Mouse (Mus musculus) stomach, postnatal 0 days (tissue): ENCODE results near the gene Rab17. TPM values are rescaled to one million over a fixed set of nuclear protein-coding genes. Genes with fewer than 3 reads are reported as not detected.

Source experiments
- ATAC-seq: fragments of 200-750 bp; cut with Nextera tagmentation; 2 replicates; pipeline ENCODE4 v1.8.0; 2017; ENCODE audit not compliant: low FRiP score, low TSS enrichment
- DNase-seq: peaks from one replicate; pipeline ENCODE4 v3.0.0-alpha.2; 2016; ENCODE audit warnings: low spot score
- H3K27ac ChIP-seq: fragments of 300-500 bp; sonication (generic); replicated peaks from 2 replicates; pipeline ENCODE4 v1.5.1; 2014; ENCODE audit warnings: mild to moderate bottlenecking, control low read depth
- H3K27me3 ChIP-seq: fragments of 300-500 bp; sonication (generic); 2 replicates; pipeline ENCODE4 v1.6.1; 2014; ENCODE audit warnings: low read length; ENCODE audit not compliant: control insufficient read depth, insufficient read depth
- H3K36me3 ChIP-seq: fragments of 300-500 bp; sonication (generic); 2 replicates; pipeline ENCODE4 v1.6.1; 2014; ENCODE audit warnings: low read length, mixed read lengths; ENCODE audit not compliant: control insufficient read depth, insufficient read depth
- H3K4me1 ChIP-seq: fragments of 300-500 bp; sonication (generic); replicated peaks from 2 replicates; pipeline ENCODE4 v1.6.1; 2014; ENCODE audit warnings: antibody characterized with exemption; ENCODE audit not compliant: control insufficient read depth, insufficient read depth
- H3K4me2 ChIP-seq: fragments of 300-500 bp; sonication (generic); replicated peaks from 2 replicates; pipeline ENCODE4 v1.6.1; 2014; ENCODE audit warnings: low read depth, mild to moderate bottlenecking, control low read depth, moderate library complexity
- H3K4me3 ChIP-seq: fragments of 300-500 bp; sonication (generic); 2 replicates; pipeline ENCODE4 v1.5.1; 2014; ENCODE audit warnings: low read depth, low read length, control low read depth
- H3K9ac ChIP-seq: fragments of 300-500 bp; sonication (generic); 2 replicates; pipeline ENCODE4 v1.6.1; 2014; ENCODE audit warnings: mild to moderate bottlenecking, low read length, control low read depth, mixed read lengths
- H3K9me3 ChIP-seq: fragments of 300-500 bp; sonication (generic); 2 replicates; pipeline ENCODE4 v1.6.1; 2016; ENCODE audit warnings: low read length; ENCODE audit not compliant: control insufficient read depth
- CTCF ChIP-seq: IDR thresholded peaks from 2 replicates; pipeline ENCODE4 v1.5.1; 2016; ENCODE audit warnings: antibody characterized with exemption, low read depth, mild to moderate bottlenecking, moderate library complexity
- EP300 ChIP-seq: optimal IDR thresholded peaks from 2 replicates; pipeline ENCODE3; 2016; ENCODE audit warnings: antibody characterized with exemption
- WGBS: fragments of 180-500 bp; shearing (Covaris S2); extraction: QIAGEN DNeasy Blood & Tissue Kit; methylation state at CpG from one replicate; pipeline ENCODE4 v1.1.7; 2014; 5-methylcytosine and 5-hydroxymethylcytosine counted together
- polyA plus RNA-seq: library from polyadenylated mRNA; unstranded; fragments of >200 nt; fragmentation: Nextera tagmentation; extraction: Ambion mirVana; gene quantifications from 2 replicates; pipeline ENCODE4 v1.2.1, GENCODE M21; 2015

Gene Rab17
- polyA plus RNA-seq, 1 experiment from 2014 or later = 5.7 TPM

DNA sequence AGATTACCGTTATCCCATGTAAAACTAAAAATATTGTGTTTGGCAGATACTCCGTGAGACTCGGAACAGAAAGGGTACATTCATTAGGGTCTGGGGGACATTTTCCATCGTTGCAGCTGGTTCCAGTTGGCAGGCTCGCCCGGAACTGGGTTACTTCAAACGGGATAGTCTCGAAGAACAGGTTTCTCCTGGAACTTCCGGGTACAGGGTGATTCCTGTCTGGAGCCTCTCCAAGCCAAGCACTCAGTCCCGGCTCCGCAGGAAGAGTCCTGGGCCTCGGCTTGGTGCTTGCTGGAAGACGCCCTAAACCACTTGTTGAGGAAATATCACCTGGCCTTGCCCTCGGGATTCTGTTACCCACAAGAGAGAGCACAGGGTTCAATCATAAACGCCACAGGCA lies 42.2 kb downstream of the Rab17 start:
- Histone ChIP-seq H3K9ac (no peak overlapping the region), H3K9me3 (no peaks in the 10 kb centered on the region), H3K4me1 (0 out of 2 replicates have a peak, but pooled peaks cover 5% of the 10 kb centered on the region), H3K4me2 (peak overlapping the region; percentile 56), H3K36me3 (no peaks in the 10 kb centered on the region), H3K4me3 (no peak overlapping the region), H3K27me3 (no peaks in the 10 kb centered on the region), H3K27ac (peak overlapping the region; percentile 78)
- DNase-seq = peak; percentile 85
- ATAC-seq = peak; percentile 83
- TF ChIP-seq EP300 (peak; percentile 93), CTCF (no peak)
- WGBS = 28% methylated on average over 15 of the region's 15 CpGs

DNA sequence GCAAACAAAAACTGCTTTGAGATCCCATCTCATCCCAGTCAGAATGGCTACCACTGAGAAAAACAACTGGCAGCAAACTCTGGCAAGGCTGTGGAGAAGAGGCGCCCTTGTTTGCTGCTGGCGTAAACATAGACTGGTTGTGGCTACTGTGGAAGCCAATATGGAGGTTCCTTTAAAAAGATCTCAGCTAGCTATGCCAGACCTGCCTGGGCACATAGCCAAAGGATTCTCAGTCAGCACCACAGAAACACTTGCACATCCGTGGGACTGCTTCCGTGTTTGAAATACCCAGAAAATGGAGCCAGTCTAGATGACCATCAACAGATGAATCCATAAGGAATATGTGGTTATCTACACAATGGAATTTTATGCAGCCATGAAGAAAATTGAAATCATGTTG lies 43.4 kb downstream of the Rab17 start:
- H3K9ac ChIP-seq = no peak overlapping the region
- 0 out of 2 replicates have a peak, but pooled peaks cover 5% of the 10 kb centered on the region for H3K4me1 ChIP-seq
- DNase-seq = no peak
- no peaks in the 10 kb centered on the region for H3K27me3 ChIP-seq
- H3K4me3 ChIP-seq = no peak overlapping the region
- H3K36me3 ChIP-seq = no peaks in the 10 kb centered on the region
- TF ChIP-seq EP300 (no peak), CTCF (no peak)
- H3K4me2 ChIP-seq = no peak overlapping the region
- 67% methylated on average over 4 of the region's 4 CpGs for WGBS
- H3K9me3 ChIP-seq = no peaks in the 10 kb centered on the region
- ATAC-seq = no peak
- no peak overlapping the region for H3K27ac ChIP-seq

DNA sequence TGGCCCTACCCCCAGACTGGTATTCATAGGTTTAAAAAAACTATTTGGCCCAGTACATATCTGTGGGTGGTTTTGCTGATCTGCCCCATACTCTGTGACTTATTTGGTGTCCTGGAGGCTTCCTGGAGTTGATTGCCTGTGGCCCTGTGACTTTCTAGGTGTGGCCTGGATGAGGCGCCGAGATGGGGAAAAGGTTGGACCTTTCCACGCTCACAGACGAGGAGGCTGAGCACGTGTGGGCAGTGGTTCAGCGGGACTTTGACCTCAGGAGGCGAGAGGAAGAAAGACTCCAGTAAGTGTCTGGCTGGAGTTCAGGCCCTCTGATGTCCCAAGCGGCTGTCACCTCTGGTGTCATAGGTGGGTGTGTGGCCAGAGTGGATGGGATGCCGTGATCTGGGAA lies 47.8 kb downstream of the Rab17 start:
- ATAC-seq = peak; percentile 60

DNA sequence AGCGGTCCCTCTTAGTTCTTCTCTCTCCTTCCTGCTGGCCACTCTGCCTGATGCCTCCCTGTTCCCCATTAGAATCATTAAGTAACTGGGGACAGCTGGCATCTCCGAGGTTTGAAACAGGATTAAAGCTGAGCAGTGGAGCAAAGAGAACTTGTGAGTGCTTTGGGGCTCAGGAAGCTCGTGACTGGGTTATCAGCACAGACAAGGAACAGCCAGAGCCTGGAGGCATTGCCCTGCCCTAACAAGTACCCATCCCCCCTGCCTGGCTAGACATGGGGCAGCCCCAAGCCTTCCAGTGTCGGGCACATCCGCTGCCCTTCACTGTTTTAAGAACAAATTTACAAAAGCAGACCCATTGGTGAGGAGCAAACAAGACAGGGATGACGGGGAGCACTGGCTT lies 52.0 kb downstream of the Rab17 start:
- TF ChIP-seq EP300 = no peak
- no peak for TF ChIP-seq CTCF
- ATAC-seq = peak; percentile 44; the same call in 1 of the 2 replicates
- Histone ChIP-seq H3K9ac (no peak overlapping the region), H3K36me3 (no peaks in the 10 kb centered on the region), H3K4me3 (no peak overlapping the region), H3K4me2 (no peak overlapping the region), H3K4me1 (0 out of 2 replicates have a peak, but pooled peaks cover 2% of the 10 kb centered on the region), H3K9me3 (0 out of 2 replicates have a peak, but pooled peaks cover 3% of the 10 kb centered on the region), H3K27me3 (no peaks in the 10 kb centered on the region), H3K27ac (peak overlapping the region; percentile 45)
- WGBS = 59% methylated on average over 6 of the region's 6 CpGs
- peak; percentile 53 for DNase-seq

More for the DNA sequence above, 47.8 kb downstream of the Rab17 start:
- Histone ChIP-seq H3K4me2 (no peak overlapping the region), H3K36me3 (no peaks in the 10 kb centered on the region), H3K4me3 (no peak overlapping the region), H3K4me1 (no peaks in the 10 kb centered on the region), H3K9me3 (0 out of 2 replicates have a peak, but pooled peaks cover 3% of the 10 kb centered on the region), H3K9ac (no peak overlapping the region), H3K27me3 (no peaks in the 10 kb centered on the region), H3K27ac (peak overlapping the region; percentile 69; the same call in 1 of the 2 replicates)
- TF ChIP-seq CTCF = no peak
- no peak for TF ChIP-seq EP300
- peak; percentile 64 for DNase-seq
- 73% methylated on average over 9 of the region's 9 CpGs for WGBS

DNA sequence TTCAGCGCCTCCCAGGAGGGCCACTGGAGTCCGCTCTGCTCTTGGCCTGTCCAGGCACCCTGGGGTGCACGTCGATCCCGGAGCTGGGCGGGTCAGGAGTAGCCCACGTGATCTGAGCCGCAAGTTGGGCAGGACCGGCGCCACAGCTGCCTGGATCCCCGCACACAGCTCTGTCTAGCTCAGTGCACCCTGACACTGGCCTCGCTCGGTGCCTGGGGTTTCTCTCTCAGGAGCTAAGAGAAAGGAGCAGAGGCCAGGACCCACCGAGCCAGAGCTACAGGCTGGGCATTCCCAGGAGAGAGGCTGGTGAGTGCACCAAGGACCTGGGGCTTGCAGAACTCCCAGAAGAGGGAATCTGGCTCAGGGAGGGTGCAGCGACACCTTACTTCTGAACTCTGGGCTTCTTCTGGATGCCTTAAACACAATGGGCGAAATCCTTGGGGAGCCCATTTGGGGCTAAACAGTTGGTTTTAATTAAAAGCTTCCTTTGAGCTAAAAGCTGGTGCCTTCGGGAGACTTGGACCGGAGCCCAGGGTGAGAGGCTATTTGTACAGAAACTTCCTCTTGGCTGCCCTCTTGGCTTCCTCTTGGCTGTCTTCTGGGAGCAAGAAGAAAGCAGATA lies 54.4 kb downstream of the Rab17 start, which contains the start of gene Mlph:
Gene Mlph, plus strand, starts transcription at position 138 of the 622 bp plus-strand sequence.
- peak; percentile 18; the same call in 1 of the 2 replicates for TF ChIP-seq CTCF
- TF ChIP-seq EP300 = no peak
- 12% methylated on average over 18 of the region's 18 CpGs for WGBS
- Histone ChIP-seq H3K4me2 (peak within 1 kb of the TSS; percentile 54), H3K9me3 (0 out of 2 replicates have a peak, but pooled peaks cover 3% of the 10 kb centered on the region), H3K4me3 (peak within 1 kb of the TSS; percentile 39), H3K36me3 (no peaks in the 10 kb centered on the region), H3K27me3 (no peaks in the 10 kb centered on the region), H3K27ac (peak within 1 kb of the TSS; percentile 75), H3K9ac (peak within 1 kb of the TSS; percentile 50), H3K4me1 (peaks cover 6% of the 10 kb centered on the region)
- ATAC-seq (peak; percentile 89), DNase-seq (peak; percentile 87)

DNA sequence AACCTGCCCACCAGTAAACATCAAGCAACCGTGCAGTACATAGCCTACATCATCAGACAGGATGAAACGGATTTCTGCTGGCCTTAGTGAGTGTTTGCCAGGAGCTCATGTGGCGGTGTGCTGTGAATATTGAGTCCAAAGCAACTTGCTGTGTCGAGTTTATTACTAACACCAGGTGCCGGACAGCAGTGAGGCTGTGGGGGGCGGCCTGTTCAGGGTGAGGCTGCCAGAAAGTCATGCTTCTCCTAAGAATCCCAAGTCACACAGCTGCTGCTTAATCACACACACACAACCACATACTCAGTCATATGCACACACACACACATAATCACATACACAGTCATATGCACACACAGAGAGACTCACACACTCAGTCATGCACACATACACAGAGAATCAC lies 56.2 kb downstream of the Rab17 start:
- Histone ChIP-seq H3K9me3 (no peaks in the 10 kb centered on the region), H3K4me1 (peaks cover 16% of the 10 kb centered on the region), H3K9ac (no peak overlapping the region), H3K4me3 (no peak overlapping the region), H3K27ac (no peak overlapping the region), H3K27me3 (no peaks in the 10 kb centered on the region), H3K36me3 (no peaks in the 10 kb centered on the region), H3K4me2 (no peak overlapping the region)
- TF ChIP-seq CTCF = no peak
- TF ChIP-seq EP300 = no peak
- no peak for DNase-seq
- no peak for ATAC-seq
- WGBS = 58% methylated on average over 6 of the region's 6 CpGs
